ENCODE assay signal across 8 mouse cellular contexts in genomic region chr5:139907241-139907640, GRCm38 (mm10). TPM values are rescaled to one million over a fixed set of nuclear protein-coding genes. Genes with fewer than 3 reads are reported as not detected.
DNase-seq lines count a peak whose midpoint lies in the region; ATAC-seq and TF ChIP-seq lines count a peak whose summit lies in the region.

No protein-coding gene starts in this region.

- no peaks in the 10 kb centered on the region for H3K9me3 ChIP-seq in heart, embryonic 10.5 days
- H3K9me3 ChIP-seq in heart, embryonic 14.5 days (ENCODE audit: control insufficient read depth, low read length), result no peaks in the 10 kb centered on the region
- H3K9me3 ChIP-seq in stomach, embryonic 14.5 days (ENCODE audit: control insufficient read depth, low read depth, low read length), result no peaks in the 10 kb centered on the region

- no peaks in the 10 kb centered on the region for H3K36me3 ChIP-seq in heart, embryonic 10.5 days
- no peaks in the 10 kb centered on the region for H3K36me3 ChIP-seq in heart, embryonic 14.5 days (ENCODE audit: control insufficient read depth, insufficient read depth, low read length)
- no peaks in the 10 kb centered on the region for H3K36me3 ChIP-seq in stomach, embryonic 14.5 days (ENCODE audit: control insufficient read depth, insufficient read depth, low read length)

- peak; percentile 68 for TF ChIP-seq CTCF in brain, embryonic 14.5 days (IDR thresholded peaks at IDR 0.05; ENCODE audit: borderline replicate concordance, extremely low read depth, insufficient read depth, insufficient read length)

- no peak for ATAC-seq in heart, embryonic 14.5 days (ENCODE audit: insufficient number of reproducible peaks, insufficient read depth, low FRiP score, low read depth)
- ATAC-seq in stomach, embryonic 14.5 days (ENCODE audit: insufficient number of reproducible peaks, insufficient read depth, low FRiP score, low read depth), result no peak

- peaks cover 49% of the 10 kb centered on the region for H3K4me1 ChIP-seq in heart, embryonic 10.5 days
- H3K4me1 ChIP-seq in heart, embryonic 14.5 days (ENCODE audit: control insufficient read depth in 2 of 2, insufficient read depth in 2 of 2, low read length in 2 of 2), result peaks cover 2 to 23% of the 10 kb centered on the region in 2 experiments; a peak in 3 of 4 replicates
- H3K4me1 ChIP-seq in stomach, embryonic 14.5 days (ENCODE audit: control insufficient read depth, insufficient read depth, low read length), result peaks cover 35% of the 10 kb centered on the region

- no peak overlapping the region for H3K9ac ChIP-seq in heart, embryonic 14.5 days (ENCODE audit: low read length)
- no peak overlapping the region for H3K9ac ChIP-seq in stomach, embryonic 14.5 days (replicated peaks; ENCODE audit: low read depth, low read length)

- TF ChIP-seq POLR2A in brain, embryonic 14.5 days (IDR thresholded peaks at IDR 0.05; ENCODE audit: borderline replicate concordance, extremely low read depth, insufficient read depth, insufficient read length, poor library complexity, severe bottlenecking), result no peak

- peaks cover 84% of the 10 kb centered on the region for H3K27me3 ChIP-seq in heart, embryonic 10.5 days (ENCODE audit: insufficient read depth, poor library complexity, severe bottlenecking)
- H3K27me3 ChIP-seq in heart, embryonic 14.5 days (ENCODE audit: control insufficient read depth, insufficient read depth, low read length), result peaks cover 90% of the 10 kb centered on the region
- peaks cover 62% of the 10 kb centered on the region for H3K27me3 ChIP-seq in stomach, embryonic 14.5 days (ENCODE audit: control insufficient read depth, insufficient read depth, low read length)

- no peak for DNase-seq in heart, embryonic 10.5 days (ENCODE audit: low spot score)
- no peak for DNase-seq in heart, postnatal 25 days (ENCODE audit: low spot score)
- DNase-seq in brain, embryonic 14.5 days (ENCODE audit: low read depth), result peak; percentile 89
- peak; percentile 61 to 68 for DNase-seq in kidney, postnatal 25 days
- peak; percentile 48 for DNase-seq in lung, postnatal 25 days (ENCODE audit: low spot score)
- no peak for DNase-seq in spleen, postnatal 14 days (ENCODE audit: low spot score in 2 of 2)

- peak overlapping the region; percentile 75 for H3K4me3 ChIP-seq in heart, embryonic 10.5 days
- H3K4me3 ChIP-seq in heart, embryonic 14.5 days (ENCODE audit: control insufficient read depth in 1 of 2, insufficient read depth in 1 of 2, low read depth in 1 of 2, low read length in 2 of 2), result peak overlapping the region in 1 of 2 experiments; percentile 67; a peak in 2 of 4 replicates
- peak overlapping the region; percentile 59 for H3K4me3 ChIP-seq in stomach, embryonic 14.5 days (ENCODE audit: low read depth, low read length)

- intact Hi-C loops in heart, postnatal 25 days (cut with DNase I), result loop anchor here (2.0 to 5.0 kb wide), 2 partner anchors 234 to 385 kb away; no protein-coding TSS in a partner anchor

- 1% methylated on average over 19 of the region's 19 CpGs for WGBS in heart, embryonic 10.5 days
- WGBS in heart, embryonic 14.5 days, result under 1% methylated on average over 19 of the region's 19 CpGs
- WGBS in stomach, embryonic 14.5 days, result 1% methylated on average over 19 of the region's 19 CpGs

- H3K27ac ChIP-seq in heart, embryonic 10.5 days, result no peak overlapping the region
- no peak overlapping the region for H3K27ac ChIP-seq in heart, embryonic 14.5 days (replicated peaks in 1 of 2; ENCODE audit: control insufficient read depth in 1 of 2, insufficient read depth in 1 of 2, low read depth in 2 of 2, low read length in 2 of 2)
- H3K27ac ChIP-seq in stomach, embryonic 14.5 days (ENCODE audit: low read length), result no peak overlapping the region

- H3K4me2 ChIP-seq in heart, embryonic 14.5 days (ENCODE audit: low read length), result peak overlapping the region; percentile 99
- peak overlapping the region; percentile 99 for H3K4me2 ChIP-seq in stomach, embryonic 14.5 days (replicated peaks; ENCODE audit: low read depth, low read length)

RNA-seq across cellular contexts. Expression of gene Elfn1, which starts 0.5 kb away (rescaled TPM):
- 0.73 TPM in 1 of 2 replicates, not detected in the other for polyA plus RNA-seq in heart, embryonic 10.5 days (2016; fragmentation: Nextera tagmentation; extraction: Ambion mirVana)
- total RNA-seq in heart, postnatal 25 days (2021), result under 1 TPM; 0.13 to 0.14 TPM
- polyA plus RNA-seq in brain, embryonic 14.5 days (2012; rRNA removed), result 9.7 and 14.6 TPM in 2 replicates
- 0.07 TPM in 1 of 2 replicates, not detected in the other for polyA plus RNA-seq in heart, embryonic 14.5 days (2014; fragmentation: Nextera tagmentation; extraction: Ambion mirVana)
- polyA plus RNA-seq in stomach, embryonic 14.5 days (2014; fragmentation: Nextera tagmentation; extraction: Ambion mirVana), result 0.09 and 0.17 TPM in 2 replicates

Comparison
In these comparisons a context has a peak if more than half of its experiments do, and no peak if none do; other contexts are left out.
1. DNase-seq: peak in brain, embryonic 14.5 days (single experiment), kidney, postnatal 25 days (2 of 2) and lung, postnatal 25 days (single experiment); none in heart, embryonic 10.5 days (single experiment), heart, postnatal 25 days (single experiment) and spleen, postnatal 14 days (0 of 2).